Comparison of ENCODE assay signal across 9 mouse cellular contexts in genomic region chr2:106955621-106956020, GRCm38 (mm10). TPM values are rescaled to one million over a fixed set of nuclear protein-coding genes. Genes with fewer than 3 reads are reported as not detected.
DNase-seq lines count a peak whose midpoint lies in the region; ATAC-seq and TF ChIP-seq lines count a peak whose summit lies in the region.
"Had no signal": no experiment of that assay in that cellular context is flagged by ENCODE, and none has a peak within 500 bp of the region (broad histone marks: within the 10 kb centered on the region; RNA-seq: fewer than 3 reads in every experiment).

No protein-coding gene starts in this region.

- H3K4me1 ChIP-seq in heart, postnatal 0 days (ENCODE audit: control insufficient read depth, insufficient read depth) = no peaks in the 10 kb centered on the region
- no peaks in the 10 kb centered on the region for H3K4me1 ChIP-seq in heart, embryonic 11.5 days (ENCODE audit: control insufficient read depth, insufficient read depth, low read length)
- no peaks in the 10 kb centered on the region for H3K4me1 ChIP-seq in forebrain, postnatal 0 days (ENCODE audit: insufficient read depth)
- peaks cover 5% of the 10 kb centered on the region; the same call in 1 of the 2 replicates for H3K4me1 ChIP-seq in limb, embryonic 15.5 days
- H3K4me1 ChIP-seq: liver, embryonic 15.5 days had no signal

- no peaks in the 10 kb centered on the region for H3K36me3 ChIP-seq in heart, postnatal 0 days (replicated peaks; ENCODE audit: control insufficient read depth, insufficient read depth, low read length)
- H3K36me3 ChIP-seq in heart, embryonic 11.5 days (ENCODE audit: control insufficient read depth, insufficient read depth, low read length) = no peaks in the 10 kb centered on the region
- H3K36me3 ChIP-seq in forebrain, postnatal 0 days (ENCODE audit: insufficient read depth) = no peaks in the 10 kb centered on the region
- no peaks in the 10 kb centered on the region for H3K36me3 ChIP-seq in limb, embryonic 15.5 days
- H3K36me3 ChIP-seq: liver, embryonic 15.5 days had no signal

- H3K9ac ChIP-seq in heart, postnatal 0 days (replicated peaks; ENCODE audit: low read depth, low read length) = no peak overlapping the region
- H3K9ac ChIP-seq in heart, embryonic 11.5 days (ENCODE audit: low read depth, low read length) = no peak overlapping the region
- no peak overlapping the region for H3K9ac ChIP-seq in forebrain, postnatal 0 days
- H3K9ac ChIP-seq in limb, embryonic 15.5 days = no peak overlapping the region
- H3K9ac ChIP-seq: liver, embryonic 15.5 days had no signal

- no peak for TF ChIP-seq EP300 in heart, postnatal 0 days (IDR thresholded peaks at IDR 0.05; ENCODE audit: low read depth)

- no peak for ATAC-seq in heart, postnatal 0 days (ENCODE audit: insufficient read depth, low read depth)
- ATAC-seq in heart, embryonic 11.5 days (replicated peaks; ENCODE audit: insufficient number of reproducible peaks, low FRiP score, low TSS enrichment) = no peak
- ATAC-seq in forebrain, postnatal 0 days = peak; percentile 43; the same call in 1 of the 2 replicates
- no peak for ATAC-seq in limb, embryonic 15.5 days (ENCODE audit: insufficient number of reproducible peaks, low FRiP score, low TSS enrichment, low read depth)

- no peak overlapping the region for H3K4me3 ChIP-seq in heart, postnatal 0 days (ENCODE audit: low read depth, low read length)
- H3K4me3 ChIP-seq in heart, embryonic 11.5 days (ENCODE audit: low read depth, low read length) = no peak overlapping the region
- H3K4me3 ChIP-seq in forebrain, postnatal 0 days (ENCODE audit: low read depth, low read length) = no peak overlapping the region
- 0 out of 2 replicates have a peak overlapping the region, but pooled peaks have one; percentile 13 for H3K4me3 ChIP-seq in limb, embryonic 15.5 days
- H3K4me3 ChIP-seq: liver, embryonic 15.5 days had no signal

- peak; percentile 65 for DNase-seq in heart, postnatal 0 days (ENCODE audit: low spot score)
- DNase-seq in 416B (ENCODE audit: low read depth) = peak; percentile 54
- DNase-seq in ZHBTc4 (ENCODE audit: low read depth, low spot score) = peak; percentile 51
- DNase-seq in forebrain, postnatal 0 days = peak; percentile 86
- DNase-seq in spleen, postnatal 10 days (ENCODE audit: low spot score in 2 of 2) = no peak
- no peak for DNase-seq in gastrocnemius, postnatal 4 days (ENCODE audit: low spot score in 2 of 2)

- peak; percentile 85 for TF ChIP-seq CTCF in heart, postnatal 0 days (IDR thresholded peaks at IDR 0.05; ENCODE audit: low read depth)
- TF ChIP-seq CTCF in forebrain, postnatal 0 days (IDR thresholded peaks at IDR 0.05; ENCODE audit: low read depth) = peak; percentile 91

- H3K4me2 ChIP-seq in heart, postnatal 0 days (ENCODE audit: low read depth, low read length) = peak overlapping the region; percentile 24; the same call in 1 of the 2 replicates
- H3K4me2 ChIP-seq in heart, embryonic 11.5 days = no peak overlapping the region
- no peak overlapping the region for H3K4me2 ChIP-seq in forebrain, postnatal 0 days (ENCODE audit: low read depth)
- 0 out of 2 replicates have a peak overlapping the region, but pooled peaks have one; percentile 24 for H3K4me2 ChIP-seq in limb, embryonic 15.5 days
- H3K4me2 ChIP-seq: liver, embryonic 15.5 days had no signal

- no peak overlapping the region for H3K27ac ChIP-seq in heart, postnatal 0 days (ENCODE audit: low read depth)
- H3K27ac ChIP-seq in heart, embryonic 11.5 days (ENCODE audit: low read depth, low read length) = no peak overlapping the region
- no peak overlapping the region for H3K27ac ChIP-seq in forebrain, postnatal 0 days (ENCODE audit: low read depth, low read length)
- no peak overlapping the region for H3K27ac ChIP-seq in limb, embryonic 15.5 days
- H3K27ac ChIP-seq: liver, embryonic 15.5 days had no signal

- 0 out of 2 replicates have a peak, but pooled peaks cover under 1% of the 10 kb centered on the region for H3K27me3 ChIP-seq in heart, postnatal 0 days (ENCODE audit: control insufficient read depth, insufficient read depth, low read length)
- no peaks in the 10 kb centered on the region for H3K27me3 ChIP-seq in heart, embryonic 11.5 days (ENCODE audit: control insufficient read depth, insufficient read depth, low read length)
- no peaks in the 10 kb centered on the region for H3K27me3 ChIP-seq in forebrain, postnatal 0 days (ENCODE audit: insufficient read depth, low read length)
- no peaks in the 10 kb centered on the region for H3K27me3 ChIP-seq in limb, embryonic 15.5 days
- H3K27me3 ChIP-seq: liver, embryonic 15.5 days had no signal

- no peaks in the 10 kb centered on the region for H3K9me3 ChIP-seq in heart, postnatal 0 days (replicated peaks; ENCODE audit: control insufficient read depth, low read length)
- no peaks in the 10 kb centered on the region for H3K9me3 ChIP-seq in heart, embryonic 11.5 days (replicated peaks; ENCODE audit: control insufficient read depth, low read length)
- H3K9me3 ChIP-seq in forebrain, postnatal 0 days (ENCODE audit: low read length) = no peaks in the 10 kb centered on the region
- H3K9me3 ChIP-seq in limb, embryonic 15.5 days = no peaks in the 10 kb centered on the region
- H3K9me3 ChIP-seq: liver, embryonic 15.5 days had no signal

- 10% methylated on average over 10 of the region's 10 CpGs for WGBS in heart, postnatal 0 days
- WGBS in heart, embryonic 11.5 days (ENCODE audit: insufficient replicate concordance) = 12% methylated on average over 10 of the region's 10 CpGs
- WGBS in forebrain, postnatal 0 days = 11% methylated on average over 10 of the region's 10 CpGs
- 9% methylated on average over 10 of the region's 10 CpGs for WGBS in limb, embryonic 15.5 days

RNA-seq across cellular contexts. Expression of gene Arl14ep, which starts 18.6 kb away (rescaled TPM):
- 14.9 and 25.2 TPM in 2 replicates for total RNA-seq in heart, postnatal 0 days (2014; rRNA removed; ENCODE audit: low replicate concordance)
- 14.0 and 14.8 TPM in 2 replicates for polyA plus RNA-seq in heart, postnatal 0 days (2015; fragmentation: Nextera tagmentation; extraction: Ambion mirVana)
- polyA plus RNA-seq in heart, embryonic 11.5 days (2014; fragmentation: Nextera tagmentation; extraction: Ambion mirVana) = 29.4 and 31.1 TPM in 2 replicates
- total RNA-seq in forebrain, postnatal 0 days (2014; rRNA removed) = 41.8 and 51.0 TPM in 2 replicates
- 19.3 and 25.6 TPM in 2 replicates for polyA plus RNA-seq in forebrain, postnatal 0 days (2015; fragmentation: Nextera tagmentation; extraction: Ambion mirVana)
- polyA plus RNA-seq in limb, embryonic 15.5 days (2015; fragmentation: Nextera tagmentation; extraction: Ambion mirVana) = 44.8 and 50.6 TPM in 2 replicates
- total RNA-seq in gastrocnemius, postnatal 4 days (2021) = 10 to 100 TPM; 16.5 to 20.6 TPM

Comparison
In these comparisons a context has a peak if more than half of its experiments do, and no peak if none do; other contexts are left out.
1. H3K4me2 ChIP-seq: peak in heart, postnatal 0 days (single experiment) and limb, embryonic 15.5 days (single experiment); none in heart, embryonic 11.5 days (single experiment) and forebrain, postnatal 0 days (single experiment).
2. DNase-seq: peak in heart, postnatal 0 days (single experiment), 416B (single experiment), ZHBTc4 (single experiment) and forebrain, postnatal 0 days (single experiment); none in spleen, postnatal 10 days (0 of 2) and gastrocnemius, postnatal 4 days (0 of 2).